Mouse (Mus musculus): ENCODE results near the gene Fbf1.

DNA sequence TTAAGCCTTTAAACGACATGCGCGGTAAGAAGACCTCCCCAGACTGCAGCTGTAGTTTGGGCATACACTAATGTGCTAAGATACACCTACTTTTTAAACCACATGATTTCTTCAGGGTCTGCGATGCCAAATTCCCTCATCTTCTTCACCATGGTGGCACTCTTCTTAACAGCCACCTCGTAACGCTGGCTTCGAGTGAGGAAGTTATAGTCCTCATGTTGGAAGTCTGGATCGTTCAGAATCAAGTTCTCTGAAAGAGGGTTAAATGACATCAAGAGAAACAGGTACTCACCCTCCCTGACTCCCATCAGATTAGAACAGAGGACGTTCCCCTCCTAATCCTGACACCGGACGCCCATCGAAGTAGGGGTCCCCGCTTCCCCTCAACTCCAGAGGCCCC lies 30.2 kb upstream of the Fbf1 start:
- no peak for TF ChIP-seq POLR2A (IDR thresholded peaks at IDR 0.05; ENCODE audit: control insufficient read depth, low read depth, low read length)
- TF ChIP-seq CTCF (IDR thresholded peaks at IDR 0.05; ENCODE audit: control insufficient read depth, insufficient read depth, insufficient replicate concordance, low read depth, low read length) = no peak
